Mouse (Mus musculus) MEL (cell line): Measurements from ENCODE around the gene Cd274. TPM values are rescaled to one million over a fixed set of nuclear protein-coding genes. Genes with fewer than 3 reads are reported as not detected.

Experiments used
- DNase-seq: peaks from one replicate; pipeline ENCODE4 v3.0.0; 2011; ENCODE audit warnings: low read depth, low spot score
- H3K27ac ChIP-seq: 2 replicates; pipeline ENCODE4 v1.5.1; 2012; ENCODE audit warnings: low read depth, mild to moderate bottlenecking, control low read depth, low read length, moderate library complexity; ENCODE audit not compliant: control insufficient read depth
- H3K27me3 ChIP-seq, 2 experiments: fragments of 150-350 bp in 1 of 2; sonication (generic) in 1 of 2; 2 replicates each; pipeline ENCODE4 v1.6.1; 2012; ENCODE audit warnings: low read length in 2 of 2, mild to moderate bottlenecking in 2 of 2, improper control_type of control experiment in 1 of 2, moderate library complexity in 1 of 2; ENCODE audit not compliant: insufficient read depth in 2 of 2, control insufficient read depth in 1 of 2
- H3K36me3 ChIP-seq, 2 experiments: 2 replicates each; pipeline ENCODE4 v1.6.1; 2012 to 2014; ENCODE audit warnings: low read length in 2 of 2, improper control_type of control experiment in 1 of 2, inconsistent platforms in 1 of 2, mild to moderate bottlenecking in 1 of 2; ENCODE audit not compliant: insufficient read depth in 2 of 2, control insufficient read depth in 1 of 2
- H3K4me1 ChIP-seq, 2 experiments: fragments of 150-350 bp in 1 of 2; sonication (generic) in 1 of 2; 2 replicates each; pipeline ENCODE4 v1.6.1; 2012; ENCODE audit warnings: low read length in 2 of 2, improper control_type of control experiment in 1 of 2, mild to moderate bottlenecking in 1 of 2; ENCODE audit not compliant: insufficient read depth in 2 of 2, control insufficient read depth in 1 of 2
- H3K4me3 ChIP-seq, 2 experiments: fragments of 150-350 bp in 1 of 2; sonication (generic) in 1 of 2; 2 replicates each; pipeline ENCODE4 v1.5.1; 2012; ENCODE audit warnings: low read depth in 2 of 2, low read length in 2 of 2, mild to moderate bottlenecking in 2 of 2, moderate library complexity in 2 of 2, control low read depth in 1 of 2, improper control_type of control experiment in 1 of 2; ENCODE audit not compliant: control insufficient read depth in 1 of 2, insufficient read depth in 1 of 2
- H3K79me2 ChIP-seq: 2 replicates; pipeline ENCODE4 v1.6.1; 2012; ENCODE audit warnings: mild to moderate bottlenecking, low read length, moderate library complexity; ENCODE audit not compliant: control insufficient read depth, poor library complexity, insufficient read depth
- H3K9ac ChIP-seq: 2 replicates; pipeline ENCODE4 v1.6.1; 2012; ENCODE audit warnings: low read depth, mild to moderate bottlenecking, control low read depth, low read length, moderate library complexity; ENCODE audit not compliant: control insufficient read depth, poor library complexity, severe bottlenecking
- H3K9me3 ChIP-seq: fragments of 150-350 bp; sonication (generic); replicated peaks from 2 replicates; pipeline ENCODE4 v1.6.1; 2012; ENCODE audit warnings: mild to moderate bottlenecking, low read length, improper control_type of control experiment, moderate library complexity; ENCODE audit not compliant: insufficient read depth
- BHLHE40 ChIP-seq: IDR thresholded peaks from 2 replicates; pipeline ENCODE4 v1.6.1; 2012; ENCODE audit warnings: low read depth, mild to moderate bottlenecking, inconsistent platforms, low read length, improper control_type of control experiment, borderline replicate concordance
- CTCF ChIP-seq, 3 experiments: IDR thresholded peaks in 2 of 3; conservative IDR thresholded peaks in 1 of 3; 2 replicates each; pipeline ENCODE4 v1.5.1; 2011 to 2012; ENCODE audit warnings: low read length in 3 of 3, low read depth in 2 of 3, mild to moderate bottlenecking in 2 of 3, improper control_type of control experiment in 1 of 3, inconsistent platforms in 1 of 3, mixed read lengths in 1 of 3, moderate library complexity in 1 of 3; ENCODE audit not compliant: control insufficient read depth in 1 of 3, insufficient read depth in 1 of 3, poor library complexity in 1 of 3, severe bottlenecking in 1 of 3
- E2F4 ChIP-seq: IDR thresholded peaks from 2 replicates; pipeline ENCODE4 v1.6.1; 2011; ENCODE audit warnings: low read depth, low read length, improper control_type of control experiment, borderline replicate concordance
- ELF1 ChIP-seq: IDR thresholded peaks from 2 replicates; pipeline ENCODE4 v1.6.1; 2014; ENCODE audit warnings: low read depth, mild to moderate bottlenecking, inconsistent platforms, low read length, improper control_type of control experiment, moderate library complexity
- ETS1 ChIP-seq: IDR thresholded peaks from 2 replicates; pipeline ENCODE4 v1.6.1; 2012; ENCODE audit warnings: low read depth, mild to moderate bottlenecking, inconsistent platforms, low read length, improper control_type of control experiment, moderate library complexity
- GATA1 ChIP-seq: IDR thresholded peaks from 2 replicates; pipeline ENCODE4 v1.6.1; 2011; ENCODE audit warnings: low read depth, low read length, improper control_type of control experiment
- HCFC1 ChIP-seq: IDR thresholded peaks from 2 replicates; pipeline ENCODE4 v1.6.1; 2012; ENCODE audit warnings: low read depth, mild to moderate bottlenecking, inconsistent platforms, low read length, improper control_type of control experiment, moderate library complexity
- JUND ChIP-seq: IDR thresholded peaks from 2 replicates; pipeline ENCODE4 v1.6.1; 2011; ENCODE audit warnings: low read depth, mild to moderate bottlenecking, improper control_type of control experiment, low read length
- MAFK ChIP-seq: IDR thresholded peaks from 2 replicates; pipeline ENCODE4 v1.6.1; 2011; ENCODE audit warnings: low read depth, mild to moderate bottlenecking, low read length, improper control_type of control experiment, borderline replicate concordance
- MAX ChIP-seq: IDR thresholded peaks from 2 replicates; pipeline ENCODE4 v1.6.1; 2011; ENCODE audit warnings: low read length, improper control_type of control experiment
- MAZ ChIP-seq: IDR thresholded peaks from 2 replicates; pipeline ENCODE4 v1.6.1; 2012; ENCODE audit warnings: low read depth, mild to moderate bottlenecking, inconsistent platforms, low read length, improper control_type of control experiment
- MXI1 ChIP-seq: IDR thresholded peaks from 2 replicates; pipeline ENCODE4 v1.6.1; 2011; ENCODE audit warnings: mild to moderate bottlenecking, low read depth, low read length, improper control_type of control experiment
- NRF1 ChIP-seq: IDR thresholded peaks from 2 replicates; pipeline ENCODE4 v1.6.1; 2014; ENCODE audit warnings: low read depth, mild to moderate bottlenecking, inconsistent platforms, low read length, improper control_type of control experiment, moderate library complexity; ENCODE audit not compliant: poor library complexity, insufficient read depth, severe bottlenecking
- POLR2AphosphoS2 ChIP-seq: IDR thresholded peaks from 2 replicates; pipeline ENCODE4 v1.6.1; 2011; ENCODE audit warnings: low read length, improper control_type of control experiment
- POLR2AphosphoS5 ChIP-seq: IDR thresholded peaks from 2 replicates; pipeline ENCODE4 v1.6.1; 2012; ENCODE audit warnings: low read depth, borderline replicate concordance, mild to moderate bottlenecking, inconsistent platforms, low read length, moderate library complexity, mixed read lengths
- RAD21 ChIP-seq: IDR thresholded peaks from 2 replicates; pipeline ENCODE4 v1.6.1; 2011; ENCODE audit warnings: mild to moderate bottlenecking, low read depth, low read length, improper control_type of control experiment
- SIN3A ChIP-seq: IDR thresholded peaks from 2 replicates; pipeline ENCODE4 v1.6.1; 2012; ENCODE audit warnings: low read length, improper control_type of control experiment, inconsistent platforms
- SMC3 ChIP-seq: IDR thresholded peaks from 2 replicates; pipeline ENCODE4 v1.6.1; 2011; ENCODE audit warnings: low read depth, low read length, improper control_type of control experiment
- TBP ChIP-seq: IDR thresholded peaks from 2 replicates; pipeline ENCODE4 v1.8.0; 2011; ENCODE audit warnings: low read depth, low read length, improper control_type of control experiment
- TCF12 ChIP-seq: IDR thresholded peaks from 2 replicates; pipeline ENCODE4 v1.6.1; 2014; ENCODE audit warnings: low read depth, mild to moderate bottlenecking, inconsistent platforms, low read length, improper control_type of control experiment, moderate library complexity
- UBTF ChIP-seq: IDR thresholded peaks from 2 replicates; pipeline ENCODE4 v1.6.1; 2012; ENCODE audit warnings: low read depth, mild to moderate bottlenecking, inconsistent platforms, low read length, improper control_type of control experiment, moderate library complexity, borderline replicate concordance; ENCODE audit not compliant: insufficient read depth
- USF1 ChIP-seq: IDR thresholded peaks from 2 replicates; pipeline ENCODE4 v1.6.1; 2014; ENCODE audit warnings: low read depth, mild to moderate bottlenecking, inconsistent platforms, low read length, improper control_type of control experiment, moderate library complexity
- ZKSCAN1 ChIP-seq: IDR thresholded peaks from 2 replicates; pipeline ENCODE4 v1.6.1; 2012; ENCODE audit warnings: low read depth, mild to moderate bottlenecking, inconsistent platforms, low read length, improper control_type of control experiment, moderate library complexity
- polyA plus RNA-seq, 2 experiments: library from polyadenylated mRNA; stranded (reverse) in 1 of 2; unstranded in 1 of 2; fragments of >175 nt in 1 of 2; fragments of >200 nt in 1 of 2; gene quantifications; 2 replicates each; pipeline versions ENCODE4 v1.2.1 to v1.2.4; 2012; ENCODE audit warnings: low replicate concordance in 2 of 2, low read depth in 1 of 2; ENCODE audit not compliant: insufficient read length in 2 of 2, insufficient read depth in 1 of 2, missing spikeins in 1 of 2
- total RNA-seq: library from RNA; depleted of rRNA; stranded (reverse); fragments of 300-350 nt; gene quantifications from 2 replicates; pipeline ENCODE4 v1.2.3, GENCODE M21; 2012

Cd274 gene
- total and polyA plus RNA-seq, 3 experiments: 3.1 to 5.0 TPM; not detected in 1

DNA sequence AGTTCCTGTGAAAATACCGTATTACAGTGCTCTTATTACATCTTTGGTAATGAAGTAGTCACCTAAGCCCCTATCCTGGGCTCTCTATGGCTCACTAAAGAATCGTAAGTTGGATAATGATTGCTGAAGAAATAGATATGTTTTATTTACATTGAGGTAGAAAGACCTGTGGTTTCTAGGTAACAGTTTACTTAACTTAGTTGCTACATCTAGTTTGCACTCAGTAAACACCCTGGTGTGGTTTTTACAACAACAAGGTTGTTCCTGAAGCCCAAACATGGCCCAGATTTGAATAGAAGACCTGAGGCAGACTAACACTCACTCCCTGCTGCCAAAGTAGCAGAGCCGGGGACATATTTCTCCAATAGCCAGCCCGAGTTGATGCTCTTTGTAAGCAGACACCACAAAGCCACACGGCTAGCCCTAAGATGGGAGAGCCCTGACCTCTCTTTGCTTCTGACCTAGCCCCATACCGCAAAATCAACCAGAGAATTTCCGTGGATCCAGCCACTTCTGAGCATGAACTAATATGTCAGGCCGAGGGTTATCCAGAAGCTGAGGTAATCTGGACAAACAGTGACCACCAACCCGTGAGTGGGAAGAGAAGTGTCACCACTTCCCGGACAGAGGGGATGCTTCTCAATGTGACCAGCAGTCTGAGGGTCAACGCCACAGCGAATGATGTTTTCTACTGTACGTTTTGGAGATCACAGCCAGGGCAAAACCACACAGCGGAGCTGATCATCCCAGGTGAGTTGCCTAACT lies 12.8 kb downstream of the Cd274 start:
- H3K27ac ChIP-seq: no peak overlapping the region

DNA sequence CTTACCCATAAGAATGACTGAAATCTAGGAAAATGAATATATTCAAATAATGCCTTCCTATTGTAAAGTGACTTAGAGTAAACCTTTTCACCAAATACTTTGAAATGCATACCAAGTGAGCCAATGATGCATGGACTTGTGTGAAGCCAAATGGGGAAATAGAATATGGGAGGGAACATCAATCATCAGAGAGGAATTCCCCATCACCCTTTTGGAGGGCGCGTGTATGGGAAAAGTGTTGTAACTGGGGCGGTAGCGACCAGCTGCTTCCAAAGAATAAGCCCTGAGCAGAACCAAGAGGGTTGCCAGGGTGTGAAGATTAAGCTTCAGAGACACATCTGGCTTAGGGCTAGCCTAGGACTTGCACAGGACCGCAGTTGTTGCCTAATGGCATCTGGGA lies 16.1 kb downstream of the Cd274 start:
- Histone ChIP-seq H3K4me1 (peaks cover 17 to 23% of the 10 kb centered on the region in 2 experiments), H3K9me3 (no peaks in the 10 kb centered on the region), H3K27me3 (no peaks in the 10 kb centered on the region), H3K27ac (no peak overlapping the region; the same call in 1 of the 2 replicates), H3K9ac (no peak overlapping the region), H3K4me3 (no peak overlapping the region), H3K79me2 (no peaks in the 10 kb centered on the region), H3K36me3 (peaks cover 4 to 22% of the 10 kb centered on the region in 2 experiments; a peak in 3 of 4 replicates)
- TF ChIP-seq MXI1: no peak
- TF ChIP-seq ETS1: 0 out of 2 replicates have a peak, but pooled peaks have one; percentile 6
- TF ChIP-seq RAD21: no peak
- no peak for TF ChIP-seq TCF12
- no peak for DNase-seq

More for the DNA sequence above, 12.8 kb downstream of the Cd274 start:
- Histone ChIP-seq H3K4me3 (no peak overlapping the region), H3K79me2 (no peaks in the 10 kb centered on the region), H3K36me3 (peaks cover 0 to 17% of the 10 kb centered on the region in 2 experiments; a peak in 3 of 4 replicates), H3K27me3 (no peaks in the 10 kb centered on the region), H3K9me3 (no peaks in the 10 kb centered on the region), H3K4me1 (peaks cover 14 to 17% of the 10 kb centered on the region in 2 experiments)
- TF ChIP-seq HCFC1: no peak
- no peak for TF ChIP-seq BHLHE40
- TF ChIP-seq ELF1: no peak
- TF ChIP-seq E2F4: no peak
- TF ChIP-seq, all 39 proteins: peak for 0
- no peak for DNase-seq
- H3K9ac ChIP-seq: no peak overlapping the region

- peak overlapping the region; percentile 23; the same call in 1 of the 2 replicates for H3K9ac ChIP-seq
- H3K27ac ChIP-seq: peak overlapping the region; percentile 54
- peaks cover 4 to 22% of the 10 kb centered on the region in 2 experiments; a peak in 3 of 4 replicates for H3K36me3 ChIP-seq
- H3K79me2 ChIP-seq: no peaks in the 10 kb centered on the region
- H3K4me1 ChIP-seq: peaks cover 17 to 23% of the 10 kb centered on the region in 2 experiments
- H3K9me3 ChIP-seq: no peaks in the 10 kb centered on the region
- peak overlapping the region in 1 of 2 experiments; percentile 14; a peak in 1 of 4 replicates for H3K4me3 ChIP-seq
- H3K27me3 ChIP-seq: no peaks in the 10 kb centered on the region
- DNase-seq: peak; percentile 58
- TF ChIP-seq TCF12: peak; percentile 87; the same call in 1 of the 2 replicates
- TF ChIP-seq MAZ: no peak
- 0 out of 2 replicates have a peak, but pooled peaks have one; percentile 16 for TF ChIP-seq SMC3
- TF ChIP-seq SIN3A: peak; percentile 79
- no peak for TF ChIP-seq TBP
- TF ChIP-seq NRF1: no peak
- TF ChIP-seq POLR2AphosphoS5: no peak
- no peak for TF ChIP-seq RAD21
- peak; percentile 65 for TF ChIP-seq GATA1
- TF ChIP-seq JUND: no peak
- peak; percentile 72; the same call in 1 of the 2 replicates for TF ChIP-seq MAFK
- TF ChIP-seq CTCF (IDR thresholded peaks at IDR 0.05 in 2 of 3, conservative IDR thresholded peaks at IDR 0.05 in 1 of 3; ENCODE audit: control insufficient read depth in 1 of 3, insufficient read depth in 1 of 3, low read depth in 2 of 3, low read length in 3 of 3, poor library complexity in 1 of 3, severe bottlenecking in 1 of 3): no peak
- no peak for TF ChIP-seq MAX
- TF ChIP-seq BHLHE40: no peak
- TF ChIP-seq ELF1: 0 out of 2 replicates have a peak, but pooled peaks have one; percentile 7
- TF ChIP-seq USF1: no peak
- TF ChIP-seq POLR2AphosphoS2: peak; percentile 57; the same call in 1 of the 2 replicates
- TF ChIP-seq UBTF: no peak
- TF ChIP-seq HCFC1: no peak
- TF ChIP-seq ZKSCAN1: no peak
Measured at GRCm38 (mm10) chr19:29384412-29384811, 17.2 kb downstream of the Cd274 start.
